Mouse (Mus musculus): ENCODE results near the gene Clec16a. TPM values are rescaled to one million over a fixed set of nuclear protein-coding genes. Genes with fewer than 3 reads are reported as not detected.

Gene Clec16a
- polyA plus RNA-seq, 1 experiment from 2014 or later, result 53.9 TPM

- no peaks in the 10 kb centered on the region for H3K36me3 ChIP-seq (replicated peaks)
- H3K4me2 ChIP-seq, result no peak overlapping the region
- no peaks in the 10 kb centered on the region for H3K27me3 ChIP-seq
- no peak overlapping the region for H3K27ac ChIP-seq
- 78% methylated on average over 2 of the region's 2 CpGs for WGBS
- no peaks in the 10 kb centered on the region for H3K9me3 ChIP-seq
- no peak for ATAC-seq (ENCODE audit: low FRiP score)
- peaks cover 5% of the 10 kb centered on the region; the same call in 1 of the 2 replicates for H3K4me1 ChIP-seq
- H3K9ac ChIP-seq, result no peak overlapping the region
- H3K4me3 ChIP-seq (replicated peaks), result no peak overlapping the region
These were observed 157.3 kb downstream of the Clec16a start for GRCm38 (mm10) chr16:10702399-10702798.

- H3K4me3 ChIP-seq (replicated peaks), result no peak overlapping the region
- H3K4me1 ChIP-seq, result peaks cover 5% of the 10 kb centered on the region; the same call in 1 of the 2 replicates
- H3K9me3 ChIP-seq, result no peaks in the 10 kb centered on the region
- WGBS, result 79% methylated on average over 4 of the region's 4 CpGs
- ATAC-seq (ENCODE audit: low FRiP score), result no peak
- no peak overlapping the region for H3K4me2 ChIP-seq
- H3K27me3 ChIP-seq, result no peaks in the 10 kb centered on the region
- H3K27ac ChIP-seq, result no peak overlapping the region
- H3K36me3 ChIP-seq (replicated peaks), result no peaks in the 10 kb centered on the region
- no peak overlapping the region for H3K9ac ChIP-seq
These were observed 158.8 kb downstream of the Clec16a start for GRCm38 (mm10) chr16:10703932-10704331.

GRCm38 (mm10) chr16:10705396-10705795 is 160.3 kb downstream of the Clec16a start:
- H3K4me3 ChIP-seq (replicated peaks), result no peak overlapping the region
- WGBS, result 79% methylated on average over 1 of the region's 1 CpGs
- no peak overlapping the region for H3K9ac ChIP-seq
- no peaks in the 10 kb centered on the region for H3K9me3 ChIP-seq
- no peaks in the 10 kb centered on the region for H3K27me3 ChIP-seq
- 0 out of 2 replicates have a peak, but pooled peaks cover under 1% of the 10 kb centered on the region for H3K4me1 ChIP-seq
- no peak overlapping the region for H3K4me2 ChIP-seq
- no peak for ATAC-seq (ENCODE audit: low FRiP score)
- H3K36me3 ChIP-seq (replicated peaks), result no peaks in the 10 kb centered on the region
- no peak overlapping the region for H3K27ac ChIP-seq

DNA sequence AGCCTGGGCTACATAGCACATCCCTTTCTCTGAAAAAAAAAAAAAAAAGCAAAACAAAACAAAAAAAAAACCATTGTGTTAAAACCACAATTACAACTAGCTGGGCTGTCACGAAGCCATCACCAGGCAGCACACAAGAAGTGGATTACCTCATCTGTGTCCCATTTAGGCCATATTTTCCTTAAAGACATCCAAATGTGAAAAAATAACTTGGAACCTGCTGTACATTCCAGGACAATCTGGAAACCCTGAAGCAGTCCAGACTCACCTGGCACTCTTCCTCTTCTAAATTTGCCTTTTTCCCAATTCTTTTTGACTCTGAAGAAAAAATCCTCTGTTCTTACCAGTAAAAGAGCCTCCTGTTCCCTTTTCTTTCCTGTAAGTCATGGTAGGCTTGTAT is 166.4 kb downstream of the Clec16a start:
- H3K4me2 ChIP-seq, result no peak overlapping the region
- H3K36me3 ChIP-seq (replicated peaks), result no peaks in the 10 kb centered on the region
- no peaks in the 10 kb centered on the region for H3K9me3 ChIP-seq
- ATAC-seq (ENCODE audit: low FRiP score), result no peak
- H3K4me3 ChIP-seq (replicated peaks), result no peak overlapping the region
- peaks cover 10% of the 10 kb centered on the region for H3K4me1 ChIP-seq
- no peak overlapping the region for H3K27ac ChIP-seq
- H3K27me3 ChIP-seq, result no peaks in the 10 kb centered on the region
- 84% methylated on average over 1 of the region's 1 CpGs for WGBS
- H3K9ac ChIP-seq, result no peak overlapping the region

GRCm38 (mm10) chr16:10713041-10713440 is 167.9 kb downstream of the Clec16a start:
- no peak overlapping the region for H3K27ac ChIP-seq
- WGBS, result 71% methylated on average over 2 of the region's 2 CpGs

DNA sequence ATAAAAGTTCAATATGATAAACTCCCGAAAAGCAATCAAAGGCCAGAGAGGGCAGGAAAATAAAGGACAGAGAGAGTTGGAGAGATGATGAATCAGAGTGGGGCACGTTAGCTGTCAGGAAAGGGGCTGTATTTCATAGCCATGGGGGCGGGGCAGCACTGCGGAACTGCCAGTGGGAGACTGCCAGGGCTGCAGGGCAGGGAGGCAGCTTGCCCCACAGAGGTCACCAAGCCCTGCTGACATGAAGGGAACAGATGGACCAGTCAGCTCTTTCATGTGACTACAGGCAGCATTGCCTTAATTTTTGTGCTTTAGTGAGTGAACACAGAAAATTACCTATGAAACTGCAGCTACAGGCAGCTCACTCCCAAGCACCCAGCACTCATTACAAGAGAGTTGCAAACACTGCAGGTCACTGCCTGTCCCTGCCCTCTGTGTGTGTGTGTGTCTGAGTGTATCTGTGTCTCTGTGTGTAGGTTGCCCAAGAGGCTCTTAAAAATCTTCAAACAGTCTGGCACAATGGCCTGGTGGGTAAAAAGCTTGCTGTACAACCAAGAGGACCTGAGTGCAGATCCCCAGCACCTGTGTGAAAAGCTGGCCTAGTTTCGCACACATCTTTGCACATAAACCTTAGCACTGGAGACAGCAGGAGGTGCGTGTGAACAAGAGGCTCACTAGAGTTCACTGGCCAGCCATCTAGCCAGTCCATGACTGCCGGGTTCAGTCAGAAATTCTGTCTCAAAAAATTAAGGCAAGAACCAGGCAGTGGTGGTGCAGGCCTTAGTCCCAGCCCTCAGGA is 168.5 kb downstream of the Clec16a start:
- Histone ChIP-seq H3K36me3 (replicated peaks) (no peaks in the 10 kb centered on the region), H3K4me1 (peaks cover 10% of the 10 kb centered on the region), H3K27me3 (no peaks in the 10 kb centered on the region), H3K9me3 (no peaks in the 10 kb centered on the region), H3K4me3 (replicated peaks) (no peak overlapping the region), H3K27ac (no peak overlapping the region), H3K9ac (no peak overlapping the region), H3K4me2 (no peak overlapping the region)
- WGBS, result 58% methylated on average over 7 of the region's 7 CpGs
- ATAC-seq (ENCODE audit: low FRiP score), result no peak

More at GRCm38 (mm10) chr16:10713041-10713440, 167.9 kb downstream of the Clec16a start:
- no peak for ATAC-seq (ENCODE audit: low FRiP score)
- no peak overlapping the region for H3K4me3 ChIP-seq (replicated peaks)
- H3K9ac ChIP-seq, result no peak overlapping the region
- H3K4me1 ChIP-seq, result peaks cover 10% of the 10 kb centered on the region
- no peaks in the 10 kb centered on the region for H3K9me3 ChIP-seq
- H3K36me3 ChIP-seq (replicated peaks), result no peaks in the 10 kb centered on the region
- H3K4me2 ChIP-seq, result no peak overlapping the region
- H3K27me3 ChIP-seq, result no peaks in the 10 kb centered on the region

- H3K36me3 ChIP-seq (replicated peaks), result no peaks in the 10 kb centered on the region
- ATAC-seq (ENCODE audit: low FRiP score), result no peak
- peaks cover 10% of the 10 kb centered on the region for H3K4me1 ChIP-seq
- no peak overlapping the region for H3K27ac ChIP-seq
- no peak overlapping the region for H3K4me2 ChIP-seq
- 82% methylated on average over 5 of the region's 5 CpGs for WGBS
- H3K4me3 ChIP-seq (replicated peaks), result no peak overlapping the region
- no peaks in the 10 kb centered on the region for H3K9me3 ChIP-seq
- H3K27me3 ChIP-seq, result no peaks in the 10 kb centered on the region
- H3K9ac ChIP-seq, result no peak overlapping the region
These were observed 170.1 kb downstream of the Clec16a start for GRCm38 (mm10) chr16:10715211-10715610.

- Histone ChIP-seq H3K9me3 (no peaks in the 10 kb centered on the region), H3K4me3 (replicated peaks) (no peak overlapping the region), H3K4me1 (peaks cover 10% of the 10 kb centered on the region), H3K4me2 (no peak overlapping the region), H3K27ac (no peak overlapping the region), H3K36me3 (replicated peaks) (no peaks in the 10 kb centered on the region), H3K9ac (no peak overlapping the region), H3K27me3 (no peaks in the 10 kb centered on the region)
- no peak for ATAC-seq (ENCODE audit: low FRiP score)
- WGBS, result 87% methylated on average over 2 of the region's 2 CpGs
These were observed 170.5 kb downstream of the Clec16a start for GRCm38 (mm10) chr16:10715632-10716031.

GRCm38 (mm10) chr16:10716696-10717095 is 171.6 kb downstream of the Clec16a start:
- no peak overlapping the region for H3K27ac ChIP-seq
- WGBS, result 86% methylated on average over 2 of the region's 2 CpGs

DNA sequence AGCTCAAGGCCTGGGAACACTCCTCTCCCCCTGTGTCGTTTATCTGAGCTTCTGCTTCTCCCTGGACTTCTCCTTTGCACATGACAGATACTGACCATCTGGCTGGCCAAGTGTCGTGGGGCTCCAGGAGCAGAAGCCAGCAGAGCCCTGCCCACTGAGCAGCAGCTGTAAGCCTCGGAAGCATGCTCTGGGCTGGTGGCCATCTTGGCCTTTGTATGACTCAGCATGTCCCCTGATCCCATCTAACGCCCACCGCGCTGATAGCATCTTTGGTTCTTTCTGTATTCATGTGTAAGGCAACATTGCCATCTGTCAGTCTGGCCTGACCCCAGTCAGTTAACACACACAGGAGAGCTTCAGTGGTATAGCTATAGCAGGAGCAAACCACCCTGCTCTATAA is 174.8 kb downstream of the Clec16a start:
- WGBS, result 74% methylated on average over 6 of the region's 6 CpGs
- Histone ChIP-seq H3K9me3 (no peaks in the 10 kb centered on the region), H3K36me3 (replicated peaks) (no peaks in the 10 kb centered on the region), H3K4me1 (no peaks in the 10 kb centered on the region; the same call in 1 of the 2 replicates), H3K4me3 (replicated peaks) (no peak overlapping the region), H3K27me3 (no peaks in the 10 kb centered on the region), H3K9ac (no peak overlapping the region), H3K27ac (no peak overlapping the region), H3K4me2 (no peak overlapping the region)
- ATAC-seq (ENCODE audit: low FRiP score), result no peak

More at GRCm38 (mm10) chr16:10716696-10717095, 171.6 kb downstream of the Clec16a start:
- Histone ChIP-seq H3K4me1 (peaks cover 10% of the 10 kb centered on the region), H3K4me2 (no peak overlapping the region), H3K9me3 (no peaks in the 10 kb centered on the region), H3K9ac (no peak overlapping the region), H3K4me3 (replicated peaks) (no peak overlapping the region), H3K36me3 (replicated peaks) (no peaks in the 10 kb centered on the region), H3K27me3 (no peaks in the 10 kb centered on the region)
- no peak for ATAC-seq (ENCODE audit: low FRiP score)

DNA sequence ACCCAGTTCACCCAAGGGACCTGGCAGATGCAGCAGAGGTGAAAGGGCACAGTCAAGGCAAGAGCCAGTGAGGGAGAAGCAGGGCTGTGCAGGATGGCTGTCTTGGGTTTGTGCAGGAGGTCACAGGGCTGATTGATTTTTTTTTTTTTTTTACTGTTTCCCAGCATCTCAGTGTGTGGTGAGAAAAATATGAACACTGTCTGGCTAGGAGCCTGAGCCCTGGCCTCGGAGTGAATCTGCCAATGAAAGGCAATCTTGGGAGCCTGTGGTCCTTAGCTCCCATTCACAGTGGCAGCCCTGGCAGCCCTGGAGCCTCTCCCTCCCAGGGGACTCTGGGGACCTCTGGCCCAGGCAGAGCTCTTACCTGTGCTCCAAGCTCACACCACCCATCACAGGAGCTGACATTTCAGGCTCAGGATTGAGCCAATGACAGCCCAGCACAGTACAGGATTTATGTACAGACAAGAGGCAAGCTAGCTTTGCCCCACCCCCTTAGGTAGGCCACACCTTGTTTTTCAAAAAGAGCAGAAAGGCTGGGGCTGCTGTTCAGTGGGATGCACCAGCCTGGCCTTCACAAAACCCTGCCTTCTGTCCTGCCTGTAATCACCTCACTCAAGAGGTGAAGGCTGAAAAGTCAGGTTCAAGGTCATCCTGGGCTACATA is 177.9 kb downstream of the Clec16a start:
- Histone ChIP-seq H3K27me3 (no peaks in the 10 kb centered on the region), H3K9me3 (no peaks in the 10 kb centered on the region), H3K4me2 (no peak overlapping the region), H3K4me1 (no peaks in the 10 kb centered on the region; the same call in 1 of the 2 replicates), H3K4me3 (replicated peaks) (no peak overlapping the region), H3K9ac (no peak overlapping the region), H3K27ac (no peak overlapping the region), H3K36me3 (replicated peaks) (no peaks in the 10 kb centered on the region)
- ATAC-seq (ENCODE audit: low FRiP score), result no peak
- 58% methylated on average over 1 of the region's 1 CpGs for WGBS

GRCm38 (mm10) chr16:10723816-10724647 is 178.9 kb downstream of the Clec16a start:
- Histone ChIP-seq H3K27me3 (no peaks in the 10 kb centered on the region), H3K9ac (no peak overlapping the region), H3K9me3 (no peaks in the 10 kb centered on the region), H3K27ac (no peak overlapping the region), H3K4me1 (peaks cover 3% of the 10 kb centered on the region; the same call in 1 of the 2 replicates), H3K4me2 (no peak overlapping the region), H3K36me3 (replicated peaks) (no peaks in the 10 kb centered on the region), H3K4me3 (replicated peaks) (no peak overlapping the region)
- WGBS, result 85% methylated on average over 5 of the region's 5 CpGs
- ATAC-seq (ENCODE audit: low FRiP score), result no peak
